Mouse (Mus musculus): ENCODE data around the gene St14.
"Not testable (repeated sequence)": the region's sequence is repeated elsewhere in the genome, so short reads cannot be mapped to it uniquely, and the experiment has no call there.

Gene St14

GRCm38 (mm10) chr9:31131205-31131968, at the start of gene St14:
TSS of gene St14 (minus strand) at chr9:31131853.
- peak; percentile 68 for DNase-seq (ENCODE audit: low read depth, low spot score)

- DNase-seq (ENCODE audit: low read depth, low spot score), result no peak
These were observed 46.0 kb upstream of the St14 start for GRCm38 (mm10) chr9:31177692-31178091.

- no peak for DNase-seq (ENCODE audit: low read depth, low spot score)
These were observed 44.9 kb upstream of the St14 start for GRCm38 (mm10) chr9:31176379-31177130.

- DNase-seq (ENCODE audit: low read depth, low spot score), result no peak
These were observed 44.3 kb upstream of the St14 start for GRCm38 (mm10) chr9:31175978-31176377.

- DNase-seq (ENCODE audit: low read depth, low spot score), result no peak
These were observed 43.7 kb upstream of the St14 start for GRCm38 (mm10) chr9:31175346-31175745.

- no peak for DNase-seq (ENCODE audit: low read depth, low spot score)
These were observed 36.9 kb upstream of the St14 start for GRCm38 (mm10) chr9:31168356-31169093.

GRCm38 (mm10) chr9:31167305-31167704, 35.7 kb upstream of the St14 start:
- no peak for DNase-seq (ENCODE audit: low read depth, low spot score)

- DNase-seq (ENCODE audit: low read depth, low spot score), result not testable (repeated sequence)
These were observed 33.9 kb upstream of the St14 start for GRCm38 (mm10) chr9:31165505-31165904.

GRCm38 (mm10) chr9:31163327-31163726, 31.7 kb upstream of the St14 start:
- DNase-seq (ENCODE audit: low read depth, low spot score), result no peak

- no peak for DNase-seq (ENCODE audit: low read depth, low spot score)
These were observed 31.3 kb upstream of the St14 start for GRCm38 (mm10) chr9:31162911-31163310.

GRCm38 (mm10) chr9:31159910-31160309, 28.3 kb upstream of the St14 start:
- no peak for DNase-seq (ENCODE audit: low read depth, low spot score)

GRCm38 (mm10) chr9:31156594-31156993, 24.9 kb upstream of the St14 start:
- no peak for DNase-seq (ENCODE audit: low read depth, low spot score)

GRCm38 (mm10) chr9:31151050-31151449, 19.4 kb upstream of the St14 start:
- peak; percentile 60 for DNase-seq (ENCODE audit: low read depth, low spot score)

- no peak for DNase-seq (ENCODE audit: low read depth, low spot score)
These were observed 16.5 kb upstream of the St14 start for GRCm38 (mm10) chr9:31148135-31148534.

- no peak for DNase-seq (ENCODE audit: low read depth, low spot score)
These were observed 13.7 kb upstream of the St14 start for GRCm38 (mm10) chr9:31145272-31145925.

- no peak for DNase-seq (ENCODE audit: low read depth, low spot score)
These were observed 11.3 kb upstream of the St14 start for GRCm38 (mm10) chr9:31142924-31143323.

GRCm38 (mm10) chr9:31133131-31133530, 1.5 kb upstream of the St14 start:
- DNase-seq (ENCODE audit: low read depth, low spot score), result no peak

- peak; percentile 34 for DNase-seq (ENCODE audit: low read depth, low spot score)
These were observed 1.1 kb downstream of the St14 start for GRCm38 (mm10) chr9:31130357-31131204.

- DNase-seq (ENCODE audit: low read depth, low spot score), result peak; percentile 66
These were observed 1.7 kb downstream of the St14 start for GRCm38 (mm10) chr9:31129956-31130355.

- DNase-seq (ENCODE audit: low read depth, low spot score), result no peak
These were observed 3.7 kb downstream of the St14 start for GRCm38 (mm10) chr9:31127876-31128465.
